Mouse (Mus musculus) liver, embryonic 14.5 days (tissue): ENCODE measurements at regions not wholly inside any gene's neighbourhood (a gene's known extent, or its start where the extent isn't known, plus 50 kb on each side); places are given as distances from the start of the nearest gene placed in this dataset.

ENCODE experiments used
- CTCF ChIP-seq: IDR thresholded peaks from 2 replicates; pipeline ENCODE4 v1.5.1; 2016; ENCODE audit warnings: antibody characterized with exemption, low read depth, control low read depth
- EP300 ChIP-seq: IDR thresholded peaks from 2 replicates; pipeline ENCODE4 v1.6.1; 2016; ENCODE audit warnings: antibody characterized with exemption, low read depth

GRCm38 (mm10) chr5:73749791-73750190, 98.6 kb downstream of the Spata18 start:
- TF ChIP-seq CTCF (no peak), EP300 (no peak)
